Mouse (Mus musculus) left cerebral cortex, postnatal 10 days (tissue): ENCODE results near the gene Ttc16. TPM values are rescaled to one million over a fixed set of nuclear protein-coding genes. Genes with fewer than 3 reads are reported as not detected.

Experiments
- DNase-seq, 2 experiments: peaks; one replicate each; pipeline ENCODE4 v3.0.0; 2021 to 2022; ENCODE audit warnings: low spot score in 2 of 2, mixed read lengths in 1 of 2; ENCODE audit errors: extremely low spot score in 1 of 2
- intact Hi-C: fragments of 180-260 bp; cut with DNase I; formaldehyde crosslinking; loops from one replicate; pipeline ENCODE4 v1.15.1; 2025
- total RNA-seq, 2 experiments: library from RNA; stranded (reverse); gene quantifications; 2 replicates each; pipeline ENCODE4 v1.2.3; 2021

Ttc16 gene
- total RNA-seq, 2 experiments from 2014 or later, result 0.22 to 0.36 TPM

DNA sequence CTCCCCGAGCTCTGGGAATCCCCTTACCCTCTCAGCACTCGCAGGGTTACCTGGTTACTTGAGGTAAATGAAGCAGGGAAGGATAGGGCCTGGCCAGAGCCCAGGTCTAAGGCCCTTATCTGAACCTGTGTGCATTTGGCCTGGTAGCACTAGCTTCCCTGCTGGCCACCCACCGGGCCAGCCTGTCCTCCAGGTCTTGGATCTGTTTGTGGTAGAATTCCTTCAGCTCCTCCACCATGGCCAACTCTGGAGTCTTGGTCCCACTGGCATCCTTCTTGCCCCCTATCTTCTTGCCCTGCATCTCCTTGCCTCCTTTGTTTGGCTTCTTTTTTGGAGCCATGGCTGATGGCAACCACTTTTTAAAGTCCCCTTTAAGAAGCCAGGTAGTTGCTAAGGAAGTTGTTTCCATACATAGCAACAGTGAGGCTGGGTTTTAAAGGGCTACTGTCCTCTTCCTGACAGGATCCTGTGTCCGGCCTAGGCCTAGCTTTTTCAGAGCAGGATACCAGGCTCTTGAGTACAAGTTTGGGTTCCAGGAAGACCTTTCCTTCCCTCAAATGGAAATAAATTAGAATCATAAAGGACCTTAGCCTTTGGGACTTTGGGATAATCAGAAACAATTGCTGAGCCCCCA lies 8.7 kb upstream of the Ttc16 start, which contains the start of gene Cfap157:
TSS of gene Cfap157 (minus strand) at position 381 of the 634 bp plus-strand sequence.
- DNase-seq, result no peak
- intact Hi-C loops, result no loop called here

- DNase-seq, result no peak
- intact Hi-C loops, result no loop called here
Observed at GRCm38 (mm10) chr2:32781710-32782109, 6.3 kb upstream of the Ttc16 start.

- intact Hi-C loops, result loop anchor here (2.0 kb wide), 1 partner anchor 75 kb away; no protein-coding TSS in a partner anchor
- DNase-seq, result no peak
Observed at GRCm38 (mm10) chr2:32779714-32780113, 4.3 kb upstream of the Ttc16 start.

- peak in 1 of 2 experiments; percentile 79 for DNase-seq
- intact Hi-C loops, result loop anchor here (2.0 kb wide), 1 partner anchor 76 kb away; no protein-coding TSS in a partner anchor
Observed at GRCm38 (mm10) chr2:32779131-32779530, 3.7 kb upstream of the Ttc16 start.

- intact Hi-C loops, result loop anchor here (2.0 kb wide), 1 partner anchor 77 kb away; no protein-coding TSS in a partner anchor
- DNase-seq, result no peak
Observed at GRCm38 (mm10) chr2:32778081-32778480, 2.6 kb upstream of the Ttc16 start.

DNA sequence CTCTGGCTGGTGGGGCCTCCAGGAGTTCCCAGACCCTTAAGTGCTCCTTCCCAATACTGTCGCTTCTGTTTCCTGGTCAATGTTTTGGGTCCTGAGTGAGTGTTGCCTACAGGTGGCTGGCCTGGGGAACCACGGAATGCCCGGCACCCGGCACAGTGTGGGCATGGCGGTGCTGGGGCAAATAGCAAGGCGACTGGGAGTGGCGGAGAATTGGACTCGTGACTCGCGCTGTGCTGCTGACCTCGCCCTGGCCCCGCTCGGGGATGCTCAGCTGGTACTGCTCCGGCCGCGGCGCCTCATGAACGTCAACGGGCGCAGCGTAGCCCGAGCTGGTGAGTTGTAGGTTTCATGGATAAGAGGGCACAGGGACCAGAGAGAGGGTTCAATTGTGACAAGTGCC lies 759 bp upstream of the Ttc16 start:
- intact Hi-C loops, result no loop called here
- no peak for DNase-seq

DNA sequence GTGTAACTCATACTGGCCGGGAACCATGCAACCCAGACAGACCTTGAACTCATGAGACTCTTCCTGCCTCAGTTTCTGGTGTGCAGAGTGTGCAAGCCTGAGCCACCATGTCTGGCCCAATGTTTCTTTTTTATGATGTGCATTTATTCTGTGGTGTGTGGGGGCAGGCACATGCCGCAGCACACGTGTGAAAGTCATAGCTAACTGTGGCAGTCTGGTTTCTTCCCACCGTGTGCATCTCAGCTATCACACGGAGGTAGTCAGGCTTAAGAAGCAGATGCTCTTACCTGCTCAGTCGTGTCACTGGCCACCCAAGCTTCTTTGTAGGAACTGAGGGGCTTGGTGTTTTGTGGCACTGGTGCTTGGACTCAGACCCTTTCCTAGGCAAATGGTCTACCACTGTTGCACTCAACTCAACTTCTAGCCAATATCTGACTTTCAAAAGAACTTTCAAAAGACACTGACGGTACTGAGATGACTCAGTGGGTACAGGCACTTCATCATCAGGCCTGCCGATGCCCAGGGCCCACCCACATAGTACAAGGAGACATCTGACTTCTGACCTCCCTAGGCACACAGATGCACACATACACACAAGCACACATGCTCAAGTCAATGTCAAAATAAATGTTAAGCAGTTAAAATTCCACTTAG lies 2.7 kb downstream of the Ttc16 start:
- intact Hi-C loops, result no loop called here
- no peak for DNase-seq

GRCm38 (mm10) chr2:32771886-32772285 lies 3.5 kb downstream of the Ttc16 start:
- intact Hi-C loops, result no loop called here
- no peak for DNase-seq

GRCm38 (mm10) chr2:32769327-32770085 lies 5.9 kb downstream of the Ttc16 start:
- intact Hi-C loops, result no loop called here
- no peak for DNase-seq

GRCm38 (mm10) chr2:32768661-32769285 lies 6.7 kb downstream of the Ttc16 start:
- peak in 1 of 2 experiments; percentile 59 for DNase-seq
- intact Hi-C loops, result no loop called here

GRCm38 (mm10) chr2:32767241-32767640 lies 8.2 kb downstream of the Ttc16 start:
- peak in 1 of 2 experiments; percentile 43 for DNase-seq
- intact Hi-C loops, result no loop called here

DNA sequence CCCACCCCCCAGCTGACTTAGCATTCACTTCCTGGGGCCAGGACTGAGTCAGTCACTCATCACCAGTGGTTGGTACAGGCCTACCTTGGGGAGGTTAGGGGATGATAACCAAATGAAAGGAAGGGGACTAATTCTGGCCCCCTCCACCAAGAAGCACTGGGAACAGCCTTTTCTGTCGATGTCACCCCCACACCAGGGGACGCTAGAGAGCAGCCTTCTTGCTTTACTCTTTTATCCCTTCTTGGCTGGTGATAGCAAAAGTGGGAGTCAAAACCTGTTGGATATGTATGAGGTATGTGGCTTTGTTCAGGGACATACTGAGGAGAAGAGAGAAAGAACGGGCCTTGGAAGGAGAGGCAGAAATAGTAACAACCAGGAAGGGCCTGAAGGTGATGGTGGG lies 12.1 kb downstream of the Ttc16 start:
- intact Hi-C loops, result no loop called here
- no peak for DNase-seq

GRCm38 (mm10) chr2:32761859-32762258 lies 13.6 kb downstream of the Ttc16 start:
- DNase-seq, result no peak
- intact Hi-C loops, result no loop called here

DNA sequence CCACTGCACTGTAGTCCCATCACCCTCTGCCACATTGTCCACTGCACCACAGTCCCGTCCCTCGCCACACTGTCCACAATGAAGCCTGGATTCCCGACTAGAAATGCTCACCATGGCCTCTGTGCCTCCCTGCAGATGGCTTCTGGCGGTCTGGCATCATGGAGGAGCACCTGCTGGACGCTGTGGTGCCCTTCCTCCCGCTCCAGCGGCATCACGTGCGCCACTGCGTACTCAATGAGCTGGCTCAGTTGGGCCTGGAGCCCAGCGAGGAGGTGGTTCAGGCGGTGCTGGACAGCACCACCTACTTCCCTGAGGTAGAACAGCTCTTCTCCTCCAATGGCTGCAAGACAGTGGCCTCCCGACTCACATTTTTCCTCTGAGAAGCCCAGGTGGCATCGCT lies 14.1 kb downstream of the Ttc16 start:
- no peak for DNase-seq
- intact Hi-C loops, result no loop called here

DNA sequence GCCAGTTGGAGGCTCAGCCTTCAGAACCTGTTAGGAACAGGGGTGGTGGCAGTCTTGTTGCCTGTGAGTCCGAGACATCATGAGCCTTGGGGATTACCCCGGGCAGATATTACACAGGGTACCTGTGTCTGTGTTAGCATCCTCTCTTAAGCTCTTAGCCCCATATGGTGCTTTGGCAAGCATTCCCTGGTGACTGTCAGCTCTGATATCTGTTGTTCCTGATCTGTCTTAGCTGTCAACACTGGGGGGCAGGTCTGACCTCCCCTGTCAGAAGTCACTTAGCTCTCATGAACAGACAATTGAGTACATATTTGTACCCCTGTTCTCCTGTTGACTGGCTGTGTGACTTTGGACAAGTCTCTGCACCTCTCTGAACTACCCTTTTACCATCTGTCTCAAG lies 16.4 kb downstream of the Ttc16 start:
- intact Hi-C loops, result no loop called here

DNA sequence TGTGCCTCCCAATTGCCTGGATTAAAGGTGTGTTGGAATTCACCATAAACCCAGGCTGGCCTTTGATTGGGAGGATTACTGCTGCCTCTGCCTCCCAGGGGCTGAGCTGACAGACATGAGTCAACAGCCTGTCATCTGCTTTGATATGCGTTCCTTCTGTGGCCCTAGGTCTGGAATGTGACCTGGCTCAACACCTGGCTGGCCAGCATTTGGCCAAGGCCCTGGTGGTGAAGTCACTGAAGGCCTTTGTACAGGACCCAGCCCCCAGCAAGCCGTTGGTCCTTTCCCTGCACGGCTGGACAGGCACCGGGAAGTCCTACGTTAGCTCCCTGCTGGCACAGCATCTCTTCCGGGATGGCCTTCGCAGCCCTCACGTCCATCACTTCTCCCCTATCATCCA lies 16.9 kb downstream of the Ttc16 start:
- intact Hi-C loops, result no loop called here
- no peak for DNase-seq

More for the DNA sequence above, 16.4 kb downstream of the Ttc16 start:
- no peak for DNase-seq

DNA sequence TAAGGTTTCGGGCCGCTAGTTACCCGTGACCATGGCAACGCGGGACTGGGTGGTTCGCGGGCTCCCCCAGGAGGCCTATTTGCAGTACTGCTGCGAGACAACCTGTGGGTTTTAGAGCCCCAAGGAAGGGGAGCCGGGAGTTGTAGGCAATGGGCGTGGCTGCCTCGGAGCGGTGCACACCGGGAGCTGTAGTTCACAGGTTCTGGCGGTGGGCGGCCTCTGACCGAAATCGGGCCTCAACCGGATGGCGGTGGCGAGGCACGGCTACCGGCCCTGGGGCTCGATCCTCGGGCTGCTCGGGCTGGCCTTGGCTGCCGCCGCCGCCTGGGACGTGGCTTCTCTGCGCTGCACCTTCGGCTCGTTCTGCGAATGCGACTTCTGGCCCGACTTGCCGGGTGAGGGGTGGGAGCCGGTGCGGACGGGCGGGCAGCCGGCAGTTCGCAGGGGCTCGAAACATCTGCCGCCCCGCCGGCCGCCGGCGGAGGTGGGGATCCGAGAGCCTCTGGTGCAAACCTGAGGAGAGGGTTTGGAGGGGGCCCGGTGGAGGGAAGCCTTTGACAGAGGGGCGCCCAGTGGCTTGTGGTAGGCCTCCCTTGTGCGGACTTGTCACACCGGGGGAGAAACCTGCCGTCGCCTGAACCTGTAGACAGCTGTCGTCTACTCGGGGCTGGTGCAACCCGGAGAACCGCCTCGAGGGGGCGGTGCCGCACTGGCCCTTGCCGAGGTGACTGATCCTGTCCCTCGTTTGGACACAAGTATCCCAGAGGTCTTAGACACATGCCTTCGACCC lies 18.2 kb downstream of the Ttc16 start, which contains the start of gene Tor2a:
TSS of gene Tor2a (plus strand) at position 179 of the 790 bp plus-strand sequence.
- DNase-seq, result peak; percentile 96 to 98
- intact Hi-C loops, result loop anchor here (1.0 kb wide), 1 partner anchor 44 kb away; the partner anchor contains the start of gene Cdk9

GRCm38 (mm10) chr2:32756674-32757055 lies 18.8 kb downstream of the Ttc16 start:
- DNase-seq, result no peak
- intact Hi-C loops, result loop anchor here (1.0 kb wide), 1 partner anchor 43 kb away; the partner anchor contains the start of gene Cdk9
